Mouse (Mus musculus): ENCODE data around the gene Rad9b. TPM values are rescaled to one million over a fixed set of nuclear protein-coding genes. Genes with fewer than 3 reads are reported as not detected.
A peak's percentile ranks its signal among the peaks of the same experiment; 100 is the strongest.

Rad9b gene
- polyA plus RNA-seq, 1 experiment from 2014 or later: 16.2 TPM

DNA sequence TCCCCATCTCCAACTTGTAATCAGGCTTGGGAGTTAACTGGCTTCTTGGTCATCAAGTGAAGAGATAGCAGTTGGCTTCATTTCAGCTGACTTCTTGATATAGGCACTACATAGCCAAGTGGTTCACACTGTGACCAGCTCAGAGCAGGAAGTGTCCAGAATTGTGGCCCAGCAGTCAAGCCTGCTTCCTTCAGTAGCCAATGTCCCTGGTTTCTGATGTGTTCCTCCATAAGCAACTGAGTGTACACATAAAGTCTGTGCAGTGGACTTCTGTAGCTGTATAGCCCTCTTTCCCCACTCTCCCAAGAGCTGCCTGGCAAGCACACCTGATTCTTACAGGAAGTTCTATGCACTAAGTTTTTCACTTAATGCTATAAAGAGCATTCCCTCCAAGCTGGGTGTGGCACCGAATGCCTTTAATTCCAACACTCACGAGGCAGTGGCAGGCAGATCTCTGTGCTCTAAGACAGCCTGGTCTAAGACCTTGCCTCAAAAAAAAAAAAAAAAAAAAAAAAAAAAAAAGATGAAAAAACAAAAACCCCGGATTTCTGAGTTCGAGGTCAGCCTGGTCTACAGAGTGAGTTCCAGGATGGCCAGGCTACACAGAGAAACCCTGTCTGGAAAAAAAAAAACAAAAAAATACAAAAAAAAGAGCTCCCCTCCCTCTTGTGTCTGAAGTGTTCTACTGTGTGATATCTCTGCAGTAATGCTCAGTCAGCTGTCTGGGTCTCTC is 23.2 kb upstream of the Rad9b start:
- WGBS: 94% methylated on average over 4 of the region's 4 CpGs
- no peaks in the 10 kb centered on the region for H3K27me3 ChIP-seq (ENCODE audit: control insufficient read depth, insufficient read depth, low read length)
- no peak overlapping the region for H3K4me3 ChIP-seq (replicated peaks; ENCODE audit: low read length)
- peaks cover 56% of the 10 kb centered on the region for H3K36me3 ChIP-seq (replicated peaks; ENCODE audit: control insufficient read depth, insufficient read depth)
- peaks cover 8% of the 10 kb centered on the region for H3K4me1 ChIP-seq (replicated peaks; ENCODE audit: control insufficient read depth, insufficient read depth, low read length)
- no peak overlapping the region for H3K9ac ChIP-seq
- DNase-seq (ENCODE audit: low spot score): no peak
- H3K4me2 ChIP-seq (replicated peaks): no peak overlapping the region
- H3K9me3 ChIP-seq (ENCODE audit: control insufficient read depth, low read length): no peaks in the 10 kb centered on the region
- no peak for ATAC-seq (ENCODE audit: low FRiP score)
- H3K27ac ChIP-seq: no peak overlapping the region

DNA sequence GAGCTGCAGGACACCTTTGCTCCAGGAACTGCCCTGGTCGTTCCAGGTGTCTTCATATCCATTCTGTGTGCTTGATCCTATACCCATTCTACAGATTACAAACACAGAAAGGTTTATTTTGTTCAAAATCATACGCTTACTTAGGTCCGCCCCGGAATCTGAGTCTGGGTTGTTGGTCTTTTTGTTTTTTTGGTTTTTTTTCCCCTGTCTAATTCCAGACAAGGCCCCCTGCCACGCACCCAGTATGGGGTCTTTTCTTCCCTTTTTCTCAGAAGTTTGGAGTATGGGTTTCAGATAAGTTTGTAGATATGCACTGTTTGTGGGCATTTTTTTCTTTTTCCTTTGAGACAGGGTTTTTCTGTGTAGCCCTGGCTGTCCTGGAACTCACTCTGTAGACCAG is 18.8 kb upstream of the Rad9b start:
- Histone ChIP-seq H3K4me3 (replicated peaks; ENCODE audit: low read length) (peak overlapping the region; percentile 81), H3K27ac (peak overlapping the region; percentile 97), H3K4me2 (replicated peaks) (peak overlapping the region; percentile 81), H3K9ac (peak overlapping the region; percentile 87), H3K36me3 (replicated peaks; ENCODE audit: control insufficient read depth, insufficient read depth) (peaks cover 41% of the 10 kb centered on the region), H3K4me1 (replicated peaks; ENCODE audit: control insufficient read depth, insufficient read depth, low read length) (peaks cover 19% of the 10 kb centered on the region), H3K9me3 (ENCODE audit: control insufficient read depth, low read length) (no peaks in the 10 kb centered on the region), H3K27me3 (ENCODE audit: control insufficient read depth, insufficient read depth, low read length) (no peaks in the 10 kb centered on the region)
- WGBS: 9% methylated on average over 5 of the region's 5 CpGs
- DNase-seq (ENCODE audit: low spot score): no peak
- no peak for ATAC-seq (ENCODE audit: low FRiP score)

DNA sequence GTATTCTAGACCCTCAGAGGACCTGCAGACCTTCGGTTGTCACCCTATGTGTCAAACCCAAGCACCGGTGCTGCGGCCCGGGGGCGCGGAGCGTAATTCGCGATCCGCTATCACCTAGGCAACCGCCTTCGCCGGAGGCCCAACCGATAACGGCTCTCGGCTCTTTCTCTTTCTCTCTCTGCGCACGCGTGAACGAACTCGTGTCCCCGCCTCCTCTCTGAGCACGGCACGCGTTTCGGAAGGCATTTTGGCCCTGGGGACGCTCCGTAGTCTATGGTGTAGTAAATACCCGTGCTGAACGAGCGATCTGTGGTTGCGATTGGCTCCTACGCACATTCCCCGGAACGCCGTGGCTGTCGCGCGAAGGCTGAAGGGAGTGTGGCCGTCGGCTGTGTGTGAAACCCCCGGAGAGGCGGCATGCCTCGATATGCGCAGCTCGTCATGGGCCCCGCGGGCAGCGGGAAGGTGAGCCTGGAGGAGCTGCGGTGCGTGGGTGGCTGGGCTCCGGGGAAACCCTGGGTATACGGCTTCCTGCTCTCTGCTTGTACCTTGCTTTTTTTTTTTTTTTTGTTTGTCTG is 18.2 kb upstream of the Rad9b start, which contains the start of gene Fam216a:
TSS of gene Fam216a (minus strand) at position 173 of the 578 bp plus-strand sequence.
- WGBS: under 1% methylated on average over 53 of the region's 53 CpGs
- Histone ChIP-seq H3K27me3 (ENCODE audit: control insufficient read depth, insufficient read depth, low read length) (no peaks in the 10 kb centered on the region), H3K9me3 (ENCODE audit: control insufficient read depth, low read length) (no peaks in the 10 kb centered on the region), H3K27ac (peak within 1 kb of the TSS; percentile 97), H3K4me1 (replicated peaks; ENCODE audit: control insufficient read depth, insufficient read depth, low read length) (peaks cover 19% of the 10 kb centered on the region), H3K36me3 (replicated peaks; ENCODE audit: control insufficient read depth, insufficient read depth) (peaks cover 47% of the 10 kb centered on the region), H3K4me2 (replicated peaks) (peak within 1 kb of the TSS; percentile 81), H3K4me3 (replicated peaks; ENCODE audit: low read length) (peak within 1 kb of the TSS; percentile 81), H3K9ac (peak within 1 kb of the TSS; percentile 87)
- peak; percentile 100 for DNase-seq (ENCODE audit: low spot score)
- ATAC-seq (ENCODE audit: low FRiP score): peak; percentile 94

DNA sequence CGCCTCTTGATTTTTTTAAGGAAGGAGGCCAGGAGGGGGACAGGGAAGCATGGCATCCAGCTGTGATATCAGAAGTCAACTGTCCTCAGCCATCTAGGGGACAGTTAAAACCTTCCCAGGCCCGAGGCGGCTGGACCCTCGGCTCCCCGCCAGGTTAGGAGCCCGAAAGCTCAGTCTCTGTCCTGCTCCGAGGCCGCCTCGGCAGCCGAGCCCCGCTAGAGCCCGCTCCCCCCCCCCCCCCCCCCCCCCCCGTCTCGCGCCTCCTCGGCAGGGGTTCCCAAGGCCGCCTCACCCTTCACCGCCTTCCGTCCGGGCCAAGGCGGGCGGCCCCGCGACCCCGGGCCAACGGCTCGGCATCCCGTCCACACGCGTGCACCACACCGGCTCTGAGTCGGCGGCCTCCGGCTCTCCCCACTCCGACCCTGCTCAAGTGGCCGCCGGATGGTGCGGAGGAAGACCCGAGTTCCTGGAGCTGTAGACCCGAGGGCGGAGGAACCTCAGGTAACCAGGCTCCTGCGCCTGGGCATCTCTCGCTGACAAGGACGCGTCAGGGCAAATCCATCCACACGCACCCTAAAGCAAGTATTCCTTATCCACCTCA is 17.7 kb upstream of the Rad9b start, which contains the start of gene Gpn3:
TSS of gene Gpn3 (plus strand) at position 286 of the 601 bp plus-strand sequence.
- H3K27ac ChIP-seq: peak within 1 kb of the TSS; percentile 97
- H3K9ac ChIP-seq: peak within 1 kb of the TSS; percentile 87
- under 1% methylated on average over 38 of the region's 46 CpGs for WGBS
- peak within 1 kb of the TSS; percentile 81 for H3K4me3 ChIP-seq (replicated peaks; ENCODE audit: low read length)
- DNase-seq (ENCODE audit: low spot score) (no peak), ATAC-seq (ENCODE audit: low FRiP score) (peak; percentile 79)
- H3K9me3 ChIP-seq (ENCODE audit: control insufficient read depth, low read length): no peaks in the 10 kb centered on the region
- H3K27me3 ChIP-seq (ENCODE audit: control insufficient read depth, insufficient read depth, low read length): no peaks in the 10 kb centered on the region
- peaks cover 49% of the 10 kb centered on the region for H3K36me3 ChIP-seq (replicated peaks; ENCODE audit: control insufficient read depth, insufficient read depth)
- peaks cover 19% of the 10 kb centered on the region for H3K4me1 ChIP-seq (replicated peaks; ENCODE audit: control insufficient read depth, insufficient read depth, low read length)
- H3K4me2 ChIP-seq (replicated peaks): peak within 1 kb of the TSS; percentile 81

DNA sequence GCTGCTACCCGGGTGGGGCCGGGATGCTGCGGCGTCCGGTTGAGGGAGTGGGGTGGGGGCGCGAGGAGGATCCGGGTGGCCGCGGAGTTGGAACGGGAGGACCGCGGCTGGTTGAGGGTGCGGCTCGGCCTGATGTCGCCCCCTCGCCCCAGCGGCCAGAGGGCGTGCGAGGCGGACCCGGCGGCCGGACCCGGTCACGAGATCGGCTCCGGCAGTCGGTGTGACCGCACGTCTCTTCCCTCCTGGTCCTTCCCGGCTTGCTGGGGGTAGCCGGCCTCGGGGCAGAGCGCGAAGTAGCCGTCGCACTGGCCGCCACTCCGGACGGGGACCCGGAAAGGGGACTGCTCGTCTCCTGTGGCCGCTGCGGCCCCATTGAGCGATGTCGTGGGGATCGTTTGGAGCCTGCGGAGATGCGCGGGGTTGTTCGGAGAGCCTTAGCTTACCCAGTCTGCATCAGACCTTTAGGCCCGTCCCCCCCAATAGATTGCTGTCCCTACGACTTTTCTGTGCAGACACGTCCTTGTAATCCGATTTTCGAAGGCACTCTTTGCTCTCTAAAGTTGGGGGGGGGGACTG is 547 bp upstream of the Rad9b start:
- Histone ChIP-seq H3K4me1 (replicated peaks; ENCODE audit: control insufficient read depth, insufficient read depth, low read length) (peaks cover 16% of the 10 kb centered on the region), H3K36me3 (replicated peaks; ENCODE audit: control insufficient read depth, insufficient read depth) (peaks cover 8% of the 10 kb centered on the region; the same call in 1 of the 2 replicates), H3K9ac (peak overlapping the region; percentile 92), H3K27me3 (ENCODE audit: control insufficient read depth, insufficient read depth, low read length) (no peaks in the 10 kb centered on the region), H3K4me3 (replicated peaks; ENCODE audit: low read length) (peak overlapping the region; percentile 97), H3K27ac (peak overlapping the region; percentile 86), H3K9me3 (ENCODE audit: control insufficient read depth, low read length) (no peaks in the 10 kb centered on the region), H3K4me2 (replicated peaks) (peak overlapping the region; percentile 85)
- no peak for DNase-seq (ENCODE audit: low spot score)
- ATAC-seq (ENCODE audit: low FRiP score): no peak; the same call in none of the 2 replicates
- under 1% methylated on average over 55 of the region's 57 CpGs for WGBS

DNA sequence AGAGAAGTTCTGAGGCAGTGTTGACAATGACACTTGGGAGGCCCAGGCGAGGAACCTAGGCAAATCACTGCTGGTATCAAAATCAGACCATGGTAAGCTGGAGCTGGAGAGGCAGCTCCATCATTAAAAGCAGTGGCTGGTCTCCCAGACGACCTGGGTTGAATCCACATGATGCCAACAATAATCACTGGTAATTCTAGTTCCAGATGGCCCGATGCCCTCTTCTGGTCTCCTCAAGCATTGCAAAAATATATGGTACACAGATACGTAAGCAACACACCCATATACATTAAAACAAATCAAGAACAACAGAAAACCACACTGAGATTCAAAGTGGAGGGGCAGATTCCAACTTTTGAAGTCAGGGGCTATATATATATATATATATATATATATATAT is 8.3 kb downstream of the Rad9b start:
- Histone ChIP-seq H3K27ac (no peak overlapping the region), H3K27me3 (ENCODE audit: control insufficient read depth, insufficient read depth, low read length) (no peaks in the 10 kb centered on the region), H3K9ac (no peak overlapping the region), H3K9me3 (ENCODE audit: control insufficient read depth, low read length) (no peaks in the 10 kb centered on the region), H3K36me3 (replicated peaks; ENCODE audit: control insufficient read depth, insufficient read depth) (no peaks in the 10 kb centered on the region), H3K4me3 (replicated peaks; ENCODE audit: low read length) (no peak overlapping the region), H3K4me2 (replicated peaks) (no peak overlapping the region), H3K4me1 (replicated peaks; ENCODE audit: control insufficient read depth, insufficient read depth, low read length) (no peaks in the 10 kb centered on the region)
- DNase-seq (ENCODE audit: low spot score) (no peak), ATAC-seq (ENCODE audit: low FRiP score) (no peak)
- 78% methylated on average over 4 of the region's 4 CpGs for WGBS

DNA sequence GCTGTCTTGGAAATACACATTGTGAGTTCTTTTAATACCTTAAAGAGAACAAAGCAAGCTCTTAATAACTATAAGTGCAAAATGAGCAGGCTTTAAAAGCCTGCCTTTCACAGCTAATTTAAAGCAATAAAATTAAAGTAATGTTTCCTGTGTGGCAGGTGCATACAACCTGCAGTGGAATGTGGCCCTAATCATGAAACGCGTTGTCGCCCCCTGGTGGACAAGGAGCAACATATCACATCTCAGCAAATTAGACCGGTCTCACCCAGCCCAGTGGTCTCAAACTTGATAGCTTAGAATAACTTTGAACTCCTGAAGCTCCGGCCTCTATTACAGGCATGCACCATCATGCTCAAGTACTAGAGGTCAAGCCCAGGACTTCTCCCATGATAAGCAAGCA is 9.8 kb downstream of the Rad9b start:
- ATAC-seq (ENCODE audit: low FRiP score): no peak
- Histone ChIP-seq H3K4me3 (replicated peaks; ENCODE audit: low read length) (no peak overlapping the region), H3K4me2 (replicated peaks) (no peak overlapping the region), H3K9me3 (ENCODE audit: control insufficient read depth, low read length) (no peaks in the 10 kb centered on the region), H3K27me3 (ENCODE audit: control insufficient read depth, insufficient read depth, low read length) (no peaks in the 10 kb centered on the region), H3K36me3 (replicated peaks; ENCODE audit: control insufficient read depth, insufficient read depth) (no peaks in the 10 kb centered on the region), H3K9ac (no peak overlapping the region), H3K4me1 (replicated peaks; ENCODE audit: control insufficient read depth, insufficient read depth, low read length) (no peaks in the 10 kb centered on the region), H3K27ac (no peak overlapping the region; the same call in 1 of the 2 replicates)
- DNase-seq (ENCODE audit: low spot score): peak; percentile 87
- WGBS: 9% methylated on average over 5 of the region's 5 CpGs

DNA sequence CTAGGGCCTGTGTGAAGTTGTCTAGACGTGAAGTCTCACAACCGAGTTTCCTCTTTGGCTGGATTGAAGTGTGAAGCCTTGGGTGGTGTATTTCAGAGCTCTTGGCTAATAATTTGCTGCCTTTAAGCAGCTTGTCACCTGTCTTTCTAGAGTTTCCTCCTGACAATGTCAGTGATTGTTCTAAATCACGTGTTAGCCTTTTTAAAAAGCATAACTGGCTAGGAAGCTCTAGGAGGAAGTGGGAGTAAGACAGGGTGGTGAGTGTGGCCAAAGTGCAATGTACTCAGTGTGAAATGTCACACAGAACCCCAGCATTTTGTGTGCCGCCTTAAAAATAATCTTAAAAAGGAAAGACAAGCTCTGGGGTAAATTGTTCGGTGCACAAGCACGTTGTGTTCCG is 10.3 kb downstream of the Rad9b start:
- WGBS: 52% methylated on average over 7 of the region's 7 CpGs
- Histone ChIP-seq H3K27me3 (ENCODE audit: control insufficient read depth, insufficient read depth, low read length) (no peaks in the 10 kb centered on the region), H3K4me3 (replicated peaks; ENCODE audit: low read length) (no peak overlapping the region), H3K4me2 (replicated peaks) (no peak overlapping the region), H3K36me3 (replicated peaks; ENCODE audit: control insufficient read depth, insufficient read depth) (no peaks in the 10 kb centered on the region), H3K4me1 (replicated peaks; ENCODE audit: control insufficient read depth, insufficient read depth, low read length) (no peaks in the 10 kb centered on the region), H3K9ac (no peak overlapping the region), H3K9me3 (ENCODE audit: control insufficient read depth, low read length) (no peaks in the 10 kb centered on the region), H3K27ac (no peak overlapping the region; the same call in 1 of the 2 replicates)
- DNase-seq (ENCODE audit: low spot score) (no peak), ATAC-seq (ENCODE audit: low FRiP score) (no peak)

DNA sequence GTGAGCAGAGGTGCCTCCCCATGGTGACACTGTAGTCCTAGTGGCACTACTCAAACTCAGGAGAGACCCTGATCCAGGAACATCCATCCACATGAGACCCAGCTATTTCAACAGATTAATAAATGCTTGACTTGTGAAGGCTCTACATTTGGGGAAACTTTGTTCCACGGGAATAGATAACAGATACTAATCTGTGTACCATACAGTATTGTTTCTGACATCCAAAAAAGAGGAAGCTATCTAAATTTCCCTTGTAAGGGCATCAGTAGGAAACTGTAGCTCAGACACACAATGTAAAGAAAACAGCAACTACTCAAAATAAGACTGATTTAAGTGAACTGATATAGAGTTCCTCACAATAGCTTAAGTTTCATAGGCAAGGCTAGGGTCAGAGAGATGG is 11.2 kb downstream of the Rad9b start:
- H3K4me2 ChIP-seq (replicated peaks): no peak overlapping the region
- H3K9ac ChIP-seq: no peak overlapping the region
- H3K4me1 ChIP-seq (replicated peaks; ENCODE audit: control insufficient read depth, insufficient read depth, low read length): no peaks in the 10 kb centered on the region
- H3K27me3 ChIP-seq (ENCODE audit: control insufficient read depth, insufficient read depth, low read length): no peaks in the 10 kb centered on the region
- no peak overlapping the region for H3K4me3 ChIP-seq (replicated peaks; ENCODE audit: low read length)
- WGBS: 76% methylated on average over 1 of the region's 1 CpGs
- DNase-seq (ENCODE audit: low spot score) (no peak), ATAC-seq (ENCODE audit: low FRiP score) (no peak)
- no peak overlapping the region for H3K27ac ChIP-seq
- no peaks in the 10 kb centered on the region for H3K9me3 ChIP-seq (ENCODE audit: control insufficient read depth, low read length)
- H3K36me3 ChIP-seq (replicated peaks; ENCODE audit: control insufficient read depth, insufficient read depth): no peaks in the 10 kb centered on the region

All from hindbrain, embryonic 14.5 days (tissue).